Mouse (Mus musculus) testis, adult 2 months (tissue): Measurements from ENCODE around the gene A930004D18Rik.
A peak's percentile ranks its signal among the peaks of the same experiment; 100 is the strongest.

Source experiments
- CTCF ChIP-seq: fragments of 200-500 bp; IDR thresholded peaks from 2 replicates; pipeline ENCODE4 v1.5.1; 2012; ENCODE audit warnings: low read depth, mild to moderate bottlenecking, inconsistent platforms, low read length, moderate library complexity; ENCODE audit not compliant: control insufficient read depth, insufficient read depth, insufficient replicate concordance
- POLR2A ChIP-seq: fragments of 200-500 bp; IDR thresholded peaks from 2 replicates; pipeline ENCODE4 v1.6.1; 2012; ENCODE audit warnings: low read depth, mild to moderate bottlenecking, inconsistent platforms, low read length, moderate library complexity; ENCODE audit not compliant: control insufficient read depth

DNA sequence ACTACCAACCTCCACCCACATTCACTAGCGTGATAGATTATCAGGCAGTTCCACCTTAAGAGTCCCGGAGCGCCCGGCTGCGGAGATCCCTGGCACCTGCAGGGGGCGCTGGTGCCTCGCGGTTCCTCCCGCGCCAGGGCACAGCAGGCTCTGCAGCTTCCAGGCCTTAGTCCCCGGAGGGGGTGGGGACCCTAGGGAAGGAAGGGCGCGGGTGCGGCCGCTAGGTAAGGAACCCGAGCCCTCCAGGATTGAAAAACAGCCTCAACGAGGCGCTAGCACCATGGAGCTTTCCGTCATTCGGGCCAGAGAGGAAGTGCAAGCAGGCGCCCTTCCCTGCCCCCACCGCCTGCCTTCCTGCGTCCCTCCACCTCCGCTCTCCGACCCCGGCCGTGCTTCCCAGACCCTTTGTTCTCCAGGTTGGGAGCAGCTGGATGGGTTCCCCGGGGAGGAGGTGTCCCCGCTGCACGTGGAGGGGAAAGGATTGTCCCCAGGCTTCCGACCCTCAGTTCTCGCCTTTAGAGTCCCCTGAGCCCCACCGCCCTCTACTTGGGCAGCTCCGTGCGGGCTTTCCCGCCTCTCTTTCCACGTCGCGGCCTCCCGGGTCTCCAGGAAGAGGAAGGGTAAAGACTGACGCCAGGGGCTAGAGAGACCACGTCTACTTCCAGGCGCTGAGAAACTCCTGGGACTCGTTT is 9.9 kb downstream of the A930004D18Rik start:
- TF ChIP-seq POLR2A, result no peak
- peak; percentile 89 for TF ChIP-seq CTCF
